Mouse (Mus musculus): ENCODE measurements around the gene Rbfox3. TPM values are rescaled to one million over a fixed set of nuclear protein-coding genes. Genes with fewer than 3 reads are reported as not detected.

Gene Rbfox3
- total and polyA plus RNA-seq, 3 experiments: not detected

- Histone ChIP-seq H3K4me3 (replicated peaks in 1 of 3; ENCODE audit: low read depth in 2 of 3, low read length in 2 of 3, poor library complexity in 1 of 3) (no peak overlapping the region), H3K27me3 (replicated peaks) (peaks cover 93% of the 10 kb centered on the region), H3K9ac (ENCODE audit: insufficient read depth, low read depth) (no peak overlapping the region), H3K36me3 (replicated peaks in 1 of 2; ENCODE audit: control insufficient read depth in 1 of 2, insufficient read depth in 1 of 2, low read length in 1 of 2) (no peaks in the 10 kb centered on the region), H3K4me2 (ENCODE audit: insufficient read depth, low read depth, poor library complexity, severe bottlenecking) (no peak overlapping the region), H3K9me3 (replicated peaks; ENCODE audit: low read length) (no peaks in the 10 kb centered on the region), H3K4me1 (ENCODE audit: control insufficient read depth in 1 of 2, insufficient read depth in 2 of 2) (no peaks in the 10 kb centered on the region), H3K79me2 (replicated peaks; ENCODE audit: control insufficient read depth, extremely low read depth, insufficient read depth, poor library complexity, severe bottlenecking) (no peaks in the 10 kb centered on the region), H3K27ac (ENCODE audit: insufficient read depth, low read depth) (no peak overlapping the region)
- TF ChIP-seq E2F4 (IDR thresholded peaks at IDR 0.05; ENCODE audit: insufficient replicate concordance, low read depth, low read length): no peak
- no peak for TF ChIP-seq MAX (IDR thresholded peaks at IDR 0.05; ENCODE audit: low read length)
- TF ChIP-seq RCOR1 (conservative IDR thresholded peaks at IDR 0.05; ENCODE audit: low read depth, low read length): no peak
- no peak for TF ChIP-seq MAFK (IDR thresholded peaks at IDR 0.05; ENCODE audit: insufficient replicate concordance, low read length)
- TF ChIP-seq UBTF (IDR thresholded peaks at IDR 0.05; ENCODE audit: low read depth, low read length): no peak
- no peak for TF ChIP-seq RAD21 (IDR thresholded peaks at IDR 0.05; ENCODE audit: low read depth, low read length)
- TF ChIP-seq USF1 (IDR thresholded peaks at IDR 0.05; ENCODE audit: low read depth, low read length): no peak
- no peak for TF ChIP-seq HCFC1 (IDR thresholded peaks at IDR 0.05; ENCODE audit: low read depth, low read length)
- TF ChIP-seq CTCF (conservative IDR thresholded peaks at IDR 0.05 in 1 of 2, IDR thresholded peaks at IDR 0.05 in 1 of 2; ENCODE audit: low read depth in 2 of 2, low read length in 2 of 2): no peak
- TF ChIP-seq PAX5 (IDR thresholded peaks at IDR 0.05; ENCODE audit: low read length): no peak
- no peak for TF ChIP-seq EP300 (IDR thresholded peaks at IDR 0.05; ENCODE audit: low read length)
- dilution Hi-C loops (cut with MboI; ENCODE audit: extremely low pct_ligation_motif_present, extremely low pct_unique_long_range_greater_than_20kb, low sequenced_read_pairs): no loop called here
- DNase-seq (ENCODE audit: extremely low read depth): no peak
- in situ Hi-C loops (cut with MboI; ENCODE audit: low pct_ligation_motif_present, low pct_unique_long_range_greater_than_20kb, low sequenced_read_pairs): loop anchor here (5.0 kb wide), 1 partner anchor 45 kb away; no protein-coding TSS in a partner anchor
Observed at GRCm38 (mm10) chr11:118897114-118897841, 14.1 kb downstream of the Rbfox3 start.

- peaks cover 97% of the 10 kb centered on the region for H3K27me3 ChIP-seq (replicated peaks)
- no peaks in the 10 kb centered on the region for H3K36me3 ChIP-seq (replicated peaks in 1 of 2; ENCODE audit: control insufficient read depth in 1 of 2, insufficient read depth in 1 of 2, low read length in 1 of 2)
- no peak overlapping the region for H3K4me3 ChIP-seq (replicated peaks in 1 of 3; ENCODE audit: low read depth in 2 of 3, low read length in 2 of 3, poor library complexity in 1 of 3)
- H3K9me3 ChIP-seq (replicated peaks; ENCODE audit: low read length): no peaks in the 10 kb centered on the region
- in situ Hi-C loops (cut with MboI; ENCODE audit: low pct_ligation_motif_present, low pct_unique_long_range_greater_than_20kb, low sequenced_read_pairs): loop anchor here (5.0 kb wide), 1 partner anchor 46 kb away; no protein-coding TSS in a partner anchor
- DNase-seq (ENCODE audit: extremely low read depth): no peak
- no peak overlapping the region for H3K9ac ChIP-seq (ENCODE audit: insufficient read depth, low read depth)
- no peak overlapping the region for H3K27ac ChIP-seq (ENCODE audit: insufficient read depth, low read depth)
- dilution Hi-C loops (cut with MboI; ENCODE audit: extremely low pct_ligation_motif_present, extremely low pct_unique_long_range_greater_than_20kb, low sequenced_read_pairs): no loop called here
- TF ChIP-seq GABPA (IDR thresholded peaks at IDR 0.05; ENCODE audit: insufficient replicate concordance, low read depth, low read length): no peak
- TF ChIP-seq NRF1 (IDR thresholded peaks at IDR 0.05; ENCODE audit: low read depth, low read length): no peak
- TF ChIP-seq POLR2A (IDR thresholded peaks at IDR 0.05; ENCODE audit: low read depth, low read length): no peak
- no peak for TF ChIP-seq MYC (IDR thresholded peaks at IDR 0.05; ENCODE audit: low read depth, low read length)
- TF ChIP-seq KAT2A (IDR thresholded peaks at IDR 0.05; ENCODE audit: insufficient replicate concordance, low read length): no peak
- TF ChIP-seq POLR2AphosphoS2 (IDR thresholded peaks at IDR 0.05; ENCODE audit: low read depth, low read length): no peak
- TF ChIP-seq MAZ (IDR thresholded peaks at IDR 0.05; ENCODE audit: low read depth, low read length): no peak
- TF ChIP-seq ZKSCAN1 (IDR thresholded peaks at IDR 0.05; ENCODE audit: borderline replicate concordance, low read depth, low read length): no peak
- no peak for TF ChIP-seq SIN3A (IDR thresholded peaks at IDR 0.05; ENCODE audit: low read length)
- no peak for TF ChIP-seq RCOR1 (conservative IDR thresholded peaks at IDR 0.05; ENCODE audit: low read depth, low read length)
- TF ChIP-seq CTCF (conservative IDR thresholded peaks at IDR 0.05 in 1 of 2, IDR thresholded peaks at IDR 0.05 in 1 of 2; ENCODE audit: low read depth in 2 of 2, low read length in 2 of 2): no peak
- TF ChIP-seq UBTF (IDR thresholded peaks at IDR 0.05; ENCODE audit: low read depth, low read length): no peak
- TF ChIP-seq JUN (IDR thresholded peaks at IDR 0.05; ENCODE audit: insufficient read depth, low read depth, low read length): no peak
- TF ChIP-seq MAFK (IDR thresholded peaks at IDR 0.05; ENCODE audit: insufficient replicate concordance, low read length): no peak
- H3K4me1 ChIP-seq (ENCODE audit: control insufficient read depth in 1 of 2, insufficient read depth in 2 of 2): no peaks in the 10 kb centered on the region
- no peak overlapping the region for H3K4me2 ChIP-seq (ENCODE audit: insufficient read depth, low read depth, poor library complexity, severe bottlenecking)
- no peaks in the 10 kb centered on the region for H3K79me2 ChIP-seq (replicated peaks; ENCODE audit: control insufficient read depth, extremely low read depth, insufficient read depth, poor library complexity, severe bottlenecking)
Observed at GRCm38 (mm10) chr11:118896032-118896675, 15.2 kb downstream of the Rbfox3 start.

Measured in CH12.LX (cell line).